Mouse (Mus musculus): Measurements from ENCODE around the gene Rad51b. TPM values are rescaled to one million over a fixed set of nuclear protein-coding genes. Genes with fewer than 3 reads are reported as not detected.

The Rad51b gene
- total RNA-seq, 2 experiments from 2014 or later: 0.33 to 0.46 TPM

DNA sequence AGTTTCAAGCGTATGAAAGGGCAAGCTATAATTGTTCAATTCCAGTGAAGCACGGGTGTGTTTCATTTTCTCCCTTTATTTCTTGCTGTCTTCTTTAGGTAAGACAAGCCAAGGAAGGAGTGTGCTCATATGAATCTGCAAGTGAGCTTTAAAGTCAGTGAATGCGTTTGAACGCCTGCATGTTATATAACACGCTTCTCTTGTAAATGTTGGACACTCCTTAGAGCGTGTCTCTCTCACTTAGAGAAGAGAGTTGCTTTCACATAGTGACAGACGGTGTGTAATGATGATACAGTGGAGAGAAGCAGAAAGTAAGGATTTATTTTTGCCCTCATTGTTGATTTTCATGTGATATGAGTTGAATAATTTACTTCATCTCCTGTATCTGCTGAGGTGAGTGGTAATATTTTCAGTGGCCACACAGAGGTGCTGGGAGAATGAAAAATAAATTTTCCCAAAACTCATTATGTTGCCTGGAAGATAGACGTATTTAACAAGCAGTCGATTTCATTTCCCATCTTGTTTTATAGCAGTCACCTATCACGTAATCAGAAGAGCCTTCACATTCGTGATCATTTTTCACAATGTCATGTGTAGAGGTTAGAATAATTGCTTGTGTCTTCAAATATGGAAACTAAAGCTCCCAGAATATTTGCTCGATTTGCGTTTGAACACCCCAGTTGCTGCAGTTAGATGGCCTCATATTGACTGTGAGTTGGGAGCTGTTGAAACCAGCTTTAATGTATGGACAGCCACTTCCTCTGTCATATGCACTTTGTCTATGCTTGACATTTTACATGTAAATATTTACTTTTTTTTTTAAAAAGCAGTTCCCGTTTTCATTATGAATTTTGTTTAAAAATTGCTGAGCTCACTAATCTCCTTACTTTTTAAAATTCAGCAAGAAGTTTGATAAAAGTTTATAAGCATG lies 228.1 kb downstream of the Rad51b start:
- DNase-seq (ENCODE audit: low spot score in 2 of 2): no peak

DNA sequence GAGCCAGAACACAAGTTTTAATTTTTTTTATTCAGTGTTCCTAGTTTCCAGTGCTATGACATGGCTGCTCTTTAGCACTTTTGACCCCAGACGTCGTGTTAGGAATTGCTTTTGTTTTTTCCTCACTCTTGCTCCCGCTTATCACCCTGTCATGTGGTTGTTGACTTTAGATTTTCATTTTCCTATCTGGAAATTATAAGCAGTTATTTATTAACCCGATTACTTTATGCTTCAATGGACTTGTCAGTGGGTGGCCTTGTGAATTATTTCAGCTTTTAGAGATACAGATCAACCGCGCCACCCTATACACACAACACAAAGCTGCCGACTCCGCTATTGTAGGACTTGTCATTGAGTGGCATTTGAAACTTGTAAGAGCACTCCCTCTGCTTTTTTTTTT lies 228.8 kb downstream of the Rad51b start:
- no peak for DNase-seq (ENCODE audit: low spot score in 2 of 2)

DNA sequence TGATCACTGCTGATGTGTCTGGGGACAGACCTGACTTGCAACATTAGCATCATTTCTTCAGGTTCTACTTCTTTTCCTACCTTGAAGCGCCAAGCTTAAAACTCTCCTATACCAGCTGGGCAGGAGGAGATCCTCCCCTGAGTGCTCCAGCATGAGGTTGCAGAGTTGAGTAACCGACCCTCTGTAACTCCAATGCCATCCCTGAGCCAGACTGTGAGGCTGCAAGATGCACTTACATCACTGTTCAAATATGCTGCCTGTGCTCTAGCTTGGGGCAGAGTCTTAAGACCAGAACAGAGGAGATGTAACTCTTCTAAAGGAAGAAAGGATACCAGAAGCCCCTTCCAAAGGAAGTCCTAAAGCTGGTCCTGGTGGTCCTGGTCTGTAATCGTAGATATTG lies 230.1 kb downstream of the Rad51b start:
- DNase-seq (ENCODE audit: low spot score in 2 of 2): no peak

DNA sequence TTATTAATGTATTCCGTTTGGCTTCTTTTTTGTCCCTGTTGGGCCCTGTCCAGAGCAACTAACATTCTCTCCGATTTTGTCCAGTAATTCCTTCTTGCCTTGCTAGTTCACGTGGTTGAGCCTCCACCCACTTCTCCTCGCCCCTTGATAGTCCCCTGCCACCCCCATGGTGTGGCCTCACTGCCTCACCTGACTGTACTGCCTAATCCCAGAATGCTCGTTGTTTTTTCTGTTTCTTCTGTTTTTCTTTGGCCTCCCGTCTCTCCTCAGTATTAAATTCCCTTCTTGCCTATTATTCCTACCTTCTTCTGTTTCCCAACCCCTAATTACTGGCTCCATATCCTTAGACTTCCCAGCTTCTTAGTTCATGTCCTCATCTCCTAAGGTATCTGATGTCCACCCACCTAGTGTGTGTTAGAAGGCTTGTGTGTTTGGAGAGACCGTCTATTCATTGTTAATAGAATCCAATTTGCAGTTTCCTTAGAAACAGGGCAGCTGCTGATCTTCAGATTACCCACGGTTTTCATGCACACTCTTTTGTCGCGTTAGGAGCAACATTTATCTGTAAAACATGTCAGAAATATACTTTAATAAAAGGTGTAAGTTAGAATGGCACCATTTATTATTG lies 233.3 kb downstream of the Rad51b start:
- DNase-seq (ENCODE audit: low spot score in 2 of 2): no peak

DNA sequence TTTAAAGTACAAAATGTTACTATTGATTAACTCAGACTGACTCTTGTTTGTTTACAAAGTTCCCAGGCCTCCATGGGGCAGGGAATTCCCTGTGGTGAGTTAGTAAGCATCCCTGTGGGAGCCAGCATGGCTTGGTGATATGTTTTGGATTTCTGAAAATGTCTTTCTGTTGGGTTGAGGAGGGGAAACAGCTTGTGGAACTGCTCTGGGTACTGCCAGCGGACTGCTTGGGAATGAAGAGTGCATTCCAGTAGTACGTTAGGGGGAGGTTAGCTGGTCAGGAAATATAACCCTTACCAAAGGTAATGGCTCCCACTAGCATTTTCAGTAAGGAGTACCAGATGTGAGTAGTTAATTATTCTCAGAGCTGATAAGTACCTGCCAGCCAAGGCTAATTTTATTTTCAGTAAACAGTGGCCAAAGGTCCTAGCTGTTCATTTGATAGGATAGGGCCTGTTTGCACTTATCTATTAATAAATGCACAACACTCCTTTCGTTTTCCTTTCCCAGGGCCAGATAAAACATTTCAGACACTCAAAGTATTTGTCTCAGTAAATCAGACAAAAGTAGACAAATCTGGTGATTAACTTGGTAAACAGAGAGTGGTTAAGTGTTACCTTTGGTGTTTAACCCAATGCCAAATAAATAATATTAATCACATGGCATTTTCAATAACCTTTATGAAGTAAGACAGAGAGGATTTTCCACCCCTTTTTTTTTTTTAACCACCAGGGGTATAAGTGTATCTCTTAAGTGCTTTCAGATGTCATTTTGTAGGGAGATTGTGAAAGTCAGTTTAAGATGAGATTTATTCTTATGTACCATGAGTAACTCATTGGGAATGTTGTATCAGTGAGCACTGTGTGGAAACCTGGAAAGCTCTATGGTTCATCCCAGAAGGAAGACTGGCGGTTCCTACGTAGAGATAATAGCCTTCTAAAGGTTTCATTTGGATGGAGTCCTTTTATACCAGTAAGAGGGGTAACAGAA lies 235.0 kb downstream of the Rad51b start:
- no peak for DNase-seq (ENCODE audit: low spot score in 2 of 2)

DNA sequence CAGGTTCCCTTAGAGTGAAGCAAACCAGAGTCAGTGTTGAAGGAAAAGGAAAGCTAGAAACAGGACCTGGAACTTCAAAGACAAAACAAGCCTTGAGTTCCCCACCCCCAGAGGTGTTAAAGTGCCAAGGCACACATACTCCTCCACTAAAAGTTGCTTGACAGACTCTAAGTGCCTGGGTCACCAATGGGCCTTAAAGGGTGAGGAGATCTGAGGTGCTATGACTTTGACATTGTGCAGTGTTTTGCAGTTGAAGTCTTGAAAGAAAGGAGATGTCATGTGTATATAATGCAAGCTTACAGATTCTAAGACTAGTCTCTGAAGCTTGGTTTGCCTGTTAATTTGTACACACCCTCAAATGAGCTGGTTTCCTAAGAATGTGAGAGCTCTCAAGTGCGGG lies 237.7 kb downstream of the Rad51b start:
- no peak for DNase-seq (ENCODE audit: low spot score in 2 of 2)

DNA sequence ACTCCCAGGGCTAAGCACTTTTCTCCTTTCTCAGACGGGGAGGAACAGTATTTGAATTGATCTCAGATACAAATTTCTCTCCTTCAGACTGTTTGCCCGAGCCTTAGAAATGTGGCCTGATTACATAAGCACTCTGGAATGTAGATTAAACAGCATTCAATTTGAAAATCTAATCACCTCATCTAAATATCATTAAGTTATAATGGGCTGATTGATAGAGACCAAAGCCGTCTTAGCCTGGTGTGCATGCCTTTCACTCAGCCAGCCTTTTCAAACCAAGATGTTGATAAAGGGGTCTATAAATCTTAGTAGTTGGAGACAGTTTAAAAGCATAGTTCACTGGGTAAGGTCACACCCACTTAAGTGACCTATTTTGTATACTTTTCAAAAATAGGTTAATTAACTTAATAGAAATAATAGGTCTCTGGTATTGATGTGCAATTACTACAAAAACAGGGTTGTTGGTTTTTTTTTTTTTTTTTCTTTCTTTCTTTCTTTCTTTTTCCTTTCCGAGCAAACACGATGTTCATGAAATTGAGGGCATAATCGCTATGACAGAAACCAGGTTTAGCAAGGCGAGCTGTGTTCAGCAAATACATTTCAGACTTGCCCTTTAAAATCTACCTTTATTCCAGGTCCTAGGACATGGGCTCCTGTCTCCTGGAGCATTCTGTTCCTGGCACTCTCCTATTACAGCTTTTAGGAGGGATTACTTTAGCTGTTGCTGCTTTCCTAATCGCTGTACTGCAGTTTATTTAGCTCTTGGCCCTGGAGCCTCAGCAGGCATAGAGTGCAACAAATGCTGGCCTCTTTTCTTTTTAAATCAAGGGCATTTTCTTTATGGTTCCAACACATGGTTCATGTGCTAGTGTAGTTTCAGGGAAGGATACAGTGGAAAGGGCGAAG lies 238.7 kb downstream of the Rad51b start:
- DNase-seq (ENCODE audit: low spot score in 2 of 2): no peak

DNA sequence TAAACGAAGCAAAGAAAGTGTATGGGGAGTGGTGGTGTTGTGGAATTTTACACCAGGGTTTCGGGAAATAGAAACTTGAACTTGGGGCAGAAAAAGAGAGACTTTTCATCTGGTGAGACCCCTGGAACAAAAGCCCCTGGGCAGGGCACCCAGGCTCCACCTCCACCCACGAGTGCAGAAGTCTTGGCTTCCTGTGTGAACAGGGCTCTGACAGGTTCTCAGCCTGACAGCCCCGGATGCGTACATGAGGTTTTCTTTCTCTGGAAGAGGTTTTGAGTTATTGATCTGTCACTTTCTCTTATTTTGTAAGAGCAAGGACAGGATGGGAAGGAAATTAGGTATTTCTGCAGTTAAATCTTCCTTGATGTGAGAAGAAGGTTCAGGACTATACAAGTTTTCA lies 243.1 kb downstream of the Rad51b start:
- DNase-seq (ENCODE audit: low spot score in 2 of 2): no peak

DNA sequence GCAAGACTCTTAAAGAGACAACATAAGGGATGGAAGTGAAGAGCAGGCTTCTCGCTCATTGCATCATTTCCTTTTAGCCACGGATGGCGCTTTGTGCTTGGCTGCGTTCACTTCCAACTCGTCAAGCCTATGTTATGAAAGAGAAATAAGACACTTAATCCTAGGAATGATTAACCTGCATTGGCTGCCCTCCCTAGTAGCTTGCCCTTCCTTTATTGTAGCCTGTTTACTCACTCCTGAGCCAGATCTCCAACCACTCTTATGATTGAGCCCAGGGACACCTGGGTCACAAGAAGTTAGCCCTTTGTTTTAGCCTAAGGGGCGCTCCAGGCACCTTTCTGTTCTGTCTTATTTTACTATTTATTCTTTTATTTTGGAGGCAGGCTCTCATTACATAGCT lies 244.5 kb downstream of the Rad51b start:
- DNase-seq (ENCODE audit: low spot score in 2 of 2): no peak

DNA sequence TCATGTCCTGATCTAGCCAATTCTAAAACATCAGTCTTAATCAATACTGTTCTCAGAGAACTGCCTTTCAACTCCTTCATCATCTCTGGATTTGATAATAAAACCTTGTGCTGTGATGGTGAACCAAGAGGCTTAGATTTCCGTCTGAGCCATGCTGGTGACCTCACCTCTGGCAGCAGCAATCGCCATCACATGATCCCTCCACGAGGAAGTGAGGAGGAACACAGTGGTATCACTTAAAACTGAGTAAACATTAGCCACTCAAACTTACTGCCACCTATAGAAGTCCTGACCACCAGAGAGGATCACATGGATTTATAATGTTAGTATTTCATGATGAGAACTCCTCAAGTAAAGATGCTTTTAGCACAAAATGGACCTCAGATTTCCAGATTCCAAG lies 248.0 kb downstream of the Rad51b start:
- DNase-seq (ENCODE audit: low spot score in 2 of 2): no peak

DNA sequence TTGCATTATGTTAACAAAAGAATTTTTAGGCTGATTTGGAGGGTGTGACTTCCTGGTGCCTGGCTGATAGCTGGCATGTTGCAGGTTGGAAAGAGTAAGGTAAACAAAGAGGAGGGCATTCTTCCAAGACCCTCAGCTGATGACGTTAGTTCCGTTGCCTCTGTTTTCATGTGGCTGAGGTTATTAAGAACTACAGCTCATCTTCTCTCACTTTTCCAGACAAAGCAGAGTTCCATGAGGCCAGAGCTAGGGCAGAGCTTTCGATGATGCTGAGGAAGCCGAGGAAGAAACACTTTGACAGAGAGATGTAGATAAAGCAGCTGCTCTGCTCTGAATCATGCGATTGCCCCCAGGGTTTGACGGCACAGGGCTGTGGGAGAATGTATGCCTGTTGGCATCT lies 250.5 kb downstream of the Rad51b start:
- no peak for DNase-seq (ENCODE audit: low spot score in 2 of 2)

DNA sequence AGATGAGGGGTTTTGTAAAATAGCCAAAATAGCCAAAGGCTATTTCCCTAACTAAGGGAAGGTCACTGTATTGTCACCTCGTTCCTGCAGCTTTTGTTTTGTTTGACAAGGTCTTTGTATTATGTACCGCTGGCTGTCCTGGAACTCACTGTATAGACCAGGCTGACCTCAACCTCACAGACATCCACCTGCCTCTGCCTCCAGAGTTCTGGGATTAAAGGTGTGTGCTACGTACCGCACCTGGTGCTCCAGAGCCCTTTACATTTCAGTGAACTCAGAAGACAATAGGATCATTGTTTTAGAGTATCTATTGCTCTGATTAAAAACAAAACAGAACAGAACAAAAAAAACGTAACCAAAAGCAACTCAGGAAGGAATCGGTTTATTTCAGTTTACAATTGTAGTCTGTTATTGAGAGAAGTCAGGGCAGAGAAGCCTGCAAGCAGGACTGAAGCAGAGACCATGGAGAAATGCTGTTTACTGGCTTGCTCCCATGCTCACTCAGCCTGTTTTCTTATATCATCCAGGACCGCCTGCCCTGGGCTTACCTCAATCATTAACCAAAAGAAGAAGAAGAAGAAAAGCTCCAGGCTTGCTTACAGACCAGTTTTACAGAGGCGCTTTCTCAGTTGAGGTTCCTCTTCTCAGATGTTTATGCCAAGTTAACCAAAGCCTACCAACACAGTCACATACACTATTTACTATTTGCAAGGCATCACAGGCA lies 251.7 kb downstream of the Rad51b start:
- no peak for DNase-seq (ENCODE audit: low spot score in 2 of 2)

DNA sequence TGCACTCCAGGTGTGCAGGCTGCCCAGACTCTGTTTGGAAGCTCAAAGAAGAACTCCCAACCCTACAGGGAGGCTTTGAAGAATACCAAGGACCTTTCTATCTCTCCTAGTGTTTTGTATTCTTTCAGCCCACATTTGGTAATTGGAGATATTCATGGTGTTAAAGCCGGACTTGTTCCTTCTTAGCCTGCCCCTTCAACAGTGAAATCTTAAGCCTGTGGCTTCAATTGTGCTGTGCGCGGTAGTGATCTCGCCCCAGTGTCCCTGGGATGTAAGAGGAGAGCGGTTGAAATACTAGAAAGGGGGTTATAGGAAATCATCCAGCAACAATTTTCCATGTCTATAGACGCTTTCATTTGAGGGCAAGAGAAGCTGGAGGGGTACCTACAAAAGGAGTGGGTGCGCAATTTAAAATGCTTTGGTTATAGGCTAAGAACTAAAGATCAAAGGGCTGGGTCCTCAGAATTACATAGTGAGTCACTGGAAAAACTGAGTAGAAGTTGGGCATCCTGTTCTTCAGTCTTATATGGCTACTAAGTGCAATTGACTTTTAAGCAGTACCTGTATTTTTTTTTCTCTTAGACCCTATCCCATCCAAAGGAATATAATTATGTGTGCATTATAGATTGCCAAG lies 253.1 kb downstream of the Rad51b start:
- no peak for DNase-seq (ENCODE audit: low spot score in 2 of 2)

DNA sequence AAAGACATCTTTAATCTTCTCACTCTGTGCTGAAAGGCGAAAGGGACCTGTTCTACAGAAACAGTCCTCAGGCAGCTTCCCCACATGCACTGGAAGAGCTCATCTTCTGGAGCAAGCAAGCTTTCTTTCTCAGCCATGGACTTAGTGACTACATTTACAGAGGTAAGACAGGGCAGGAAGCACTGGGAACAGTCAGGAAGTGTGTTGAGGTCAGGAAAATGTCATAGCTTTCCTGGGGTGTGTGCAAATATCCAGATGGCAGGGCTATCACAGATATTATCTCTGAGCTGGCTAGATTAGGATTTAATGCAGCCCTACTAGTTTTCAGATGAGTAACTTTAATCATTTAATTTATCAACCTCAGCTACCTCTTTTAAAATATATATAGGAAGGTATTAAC lies 254.2 kb downstream of the Rad51b start:
- DNase-seq (ENCODE audit: low spot score in 2 of 2): no peak

DNA sequence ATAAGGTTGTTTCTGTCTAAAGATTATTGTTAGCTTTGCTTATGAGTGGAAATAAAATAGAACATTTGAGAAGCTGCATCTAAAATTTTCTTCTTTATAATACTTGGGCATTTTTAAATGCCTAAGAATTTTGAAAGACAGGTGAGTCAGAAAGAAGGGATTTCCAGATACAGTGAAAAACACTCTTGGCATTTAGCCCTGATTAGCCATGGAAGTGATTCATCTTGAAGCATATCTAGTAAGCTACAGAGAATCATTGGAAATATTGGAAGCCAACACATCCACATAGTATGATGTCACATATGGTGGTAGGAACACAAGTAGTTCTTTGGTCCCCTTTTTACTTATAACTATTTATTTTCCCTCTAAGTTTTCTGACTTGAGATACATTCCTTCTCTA lies 256.0 kb downstream of the Rad51b start:
- no peak for DNase-seq (ENCODE audit: low spot score in 2 of 2)

DNA sequence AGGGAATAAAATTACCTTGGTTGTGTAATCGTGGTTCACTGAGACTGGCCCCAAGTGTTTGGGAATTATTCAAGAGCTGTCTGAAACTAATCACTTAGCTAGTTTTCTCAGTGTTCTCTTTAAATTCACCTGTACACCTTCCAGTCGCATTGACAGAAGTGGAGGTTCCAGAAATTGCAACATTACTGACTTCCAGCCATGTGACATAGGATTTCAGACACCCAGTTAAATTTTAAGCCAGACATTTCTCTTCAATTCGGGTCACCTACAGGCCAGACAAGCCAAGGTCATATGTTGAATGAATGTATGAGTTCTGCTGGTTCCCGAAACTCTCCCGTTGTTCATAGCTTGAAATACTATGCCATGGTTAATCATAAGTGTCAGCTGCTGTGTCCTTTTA lies 260.8 kb downstream of the Rad51b start:
- no peak for DNase-seq (ENCODE audit: low spot score in 2 of 2)

DNA sequence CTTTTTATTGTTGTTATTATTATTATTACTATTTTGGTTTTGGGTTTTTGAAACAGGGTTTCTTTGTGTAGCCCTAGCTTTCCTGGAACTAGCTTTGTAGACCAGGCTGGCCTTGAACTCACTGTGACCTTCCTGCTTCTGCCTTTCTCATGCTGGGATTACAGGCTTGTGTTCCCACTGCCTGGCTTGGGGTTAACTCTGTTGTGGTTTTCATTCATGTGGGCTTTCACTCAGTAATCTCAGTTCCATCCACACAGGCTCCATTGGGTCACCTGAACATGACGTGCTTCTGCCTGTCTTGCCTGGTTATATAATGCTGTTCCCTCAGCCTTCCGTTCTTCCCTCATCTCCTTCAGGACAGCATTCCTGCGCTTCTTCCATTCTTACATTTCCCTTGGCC lies 261.6 kb downstream of the Rad51b start:
- no peak for DNase-seq (ENCODE audit: low spot score in 2 of 2)

DNA sequence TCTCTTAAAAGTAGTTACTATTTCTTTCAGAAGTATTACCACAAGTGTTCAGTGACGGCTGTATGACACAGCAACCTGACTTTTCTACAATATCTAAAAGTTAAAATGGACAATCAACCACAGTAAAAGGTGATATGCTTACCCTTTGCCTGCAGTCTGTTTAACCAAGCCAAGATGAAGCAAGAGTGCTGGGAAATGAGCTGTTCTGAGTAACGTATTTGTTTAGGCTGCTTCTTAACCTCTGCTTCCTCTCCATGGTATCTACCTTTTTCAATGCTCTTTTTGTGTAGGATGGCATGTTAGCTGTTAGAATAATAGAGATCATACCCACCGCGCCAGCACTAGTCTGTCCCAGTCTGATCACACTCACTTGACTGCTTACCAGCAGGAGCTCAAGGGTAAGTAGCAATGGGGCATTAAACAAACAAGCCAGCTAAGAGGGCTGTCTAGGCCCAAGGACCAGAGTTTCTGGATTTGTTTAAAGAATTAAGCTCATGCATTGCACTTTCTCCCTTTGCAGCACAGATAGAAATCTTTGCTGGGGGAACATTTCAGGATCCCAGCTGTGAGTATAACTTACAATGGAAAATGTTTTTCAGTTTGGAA lies 262.4 kb downstream of the Rad51b start:
- no peak for DNase-seq (ENCODE audit: low spot score in 2 of 2)
